Mouse (Mus musculus) megakaryocyte, embryonic 14.5 days (primary cell): ENCODE results near the gene Col23a1. TPM values are rescaled to one million over a fixed set of nuclear protein-coding genes. Genes with fewer than 3 reads are reported as not detected.
"Not testable (repeated sequence)": the region's sequence is repeated elsewhere in the genome, so short reads cannot be mapped to it uniquely, and the experiment has no call there.

Experiments
- H3K27me3 ChIP-seq: replicated peaks from 2 replicates; pipeline ENCODE3; 2012; ENCODE audit warnings: inconsistent platforms
- H3K36me3 ChIP-seq: replicated peaks from 2 replicates; pipeline ENCODE3; 2012; ENCODE audit warnings: low read length, inconsistent platforms, mixed read lengths
- H3K4me1 ChIP-seq: 2 replicates; pipeline ENCODE4 v1.6.1; 2012; ENCODE audit warnings: inconsistent platforms
- H3K4me3 ChIP-seq: replicated peaks from 2 replicates; pipeline ENCODE3; 2012; ENCODE audit warnings: moderate library complexity, mild to moderate bottlenecking, inconsistent platforms
- H3K9me3 ChIP-seq: 2 replicates; pipeline ENCODE4 v1.6.1; 2012; ENCODE audit warnings: inconsistent platforms
- FLI1 ChIP-seq: IDR thresholded peaks from 2 replicates; pipeline ENCODE4 v1.6.1; 2012; ENCODE audit warnings: low read length, inconsistent platforms, mixed read lengths
- GATA1 ChIP-seq: IDR thresholded peaks from 3 replicates; pipeline ENCODE4 v1.6.1; 2012; ENCODE audit warnings: mixed read lengths, low read length, inconsistent platforms, borderline replicate concordance
- polyA plus RNA-seq: library from polyadenylated mRNA; stranded (reverse); fragments of >175 nt; gene quantifications from 2 replicates; pipeline ENCODE4 v1.2.3, GENCODE M21; 2012; ENCODE audit warnings: low replicate concordance; ENCODE audit not compliant: insufficient read depth

Gene Col23a1
- polyA plus RNA-seq, 1 experiment, result 0.21 TPM

DNA sequence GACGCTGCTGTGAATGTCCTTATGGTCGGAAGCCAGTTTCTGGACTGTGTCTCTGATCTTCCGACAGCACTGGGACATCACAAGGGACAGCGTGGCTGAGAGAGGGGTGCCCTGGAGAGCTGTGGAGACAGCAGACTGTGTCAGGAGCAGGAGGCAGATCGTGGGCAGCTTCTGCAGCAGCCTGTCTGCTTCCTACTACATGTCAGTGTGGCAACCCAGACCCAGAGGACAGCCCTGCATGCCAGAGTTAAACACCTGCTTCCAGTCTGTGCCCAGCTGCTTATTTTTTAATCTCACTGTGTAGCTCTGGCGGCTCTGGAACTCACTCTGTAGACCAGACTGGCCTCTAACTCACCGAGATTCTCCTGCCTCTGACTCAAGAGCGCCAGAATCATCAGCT lies 338.2 kb downstream of the Col23a1 start:
- Histone ChIP-seq H3K9me3 (no peaks in the 10 kb centered on the region), H3K36me3 (peaks cover 82% of the 10 kb centered on the region), H3K27me3 (no peaks in the 10 kb centered on the region), H3K4me1 (peaks cover 92% of the 10 kb centered on the region), H3K4me3 (no peak overlapping the region)
- TF ChIP-seq FLI1 (no peak), GATA1 (no peak)

- H3K4me3 ChIP-seq, result peak overlapping the region; percentile 54
- H3K4me1 ChIP-seq, result peaks cover 91% of the 10 kb centered on the region
- peaks cover 74% of the 10 kb centered on the region for H3K36me3 ChIP-seq
- H3K9me3 ChIP-seq, result no peaks in the 10 kb centered on the region
- no peaks in the 10 kb centered on the region for H3K27me3 ChIP-seq
- no peak for TF ChIP-seq GATA1
- TF ChIP-seq FLI1, result no peak
These were observed 340.1 kb downstream of the Col23a1 start for GRCm38 (mm10) chr11:51629651-51630314.

GRCm38 (mm10) chr11:51632130-51632753 lies 342.5 kb downstream of the Col23a1 start:
- Histone ChIP-seq H3K9me3 (no peaks in the 10 kb centered on the region), H3K27me3 (no peaks in the 10 kb centered on the region), H3K4me3 (peak overlapping the region; percentile 0), H3K36me3 (peaks cover 51% of the 10 kb centered on the region), H3K4me1 (peaks cover 83% of the 10 kb centered on the region)
- TF ChIP-seq FLI1 (no peak), GATA1 (no peak)

- H3K27me3 ChIP-seq, H3K9me3 ChIP-seq, H3K4me3 ChIP-seq: not testable (repeated sequence)
- Histone ChIP-seq H3K36me3 (peaks cover 41% of the 10 kb centered on the region), H3K4me1 (peaks cover 83% of the 10 kb centered on the region)
These were observed 343.5 kb downstream of the Col23a1 start for GRCm38 (mm10) chr11:51633200-51633599.

Other genes starting within 250 kb of the Col23a1 start
- not detected in 2 replicates for gene Olfr1375, start 241.8 kb upstream of the Col23a1 start, polyA plus RNA-seq
- not detected in 2 replicates for gene Zfp354a, start 230.7 kb upstream of the Col23a1 start, polyA plus RNA-seq
- gene Gm12569, start 69.4 kb upstream of the Col23a1 start, polyA plus RNA-seq, result not detected in 2 replicates
- gene Clk4, start 28.2 kb upstream of the Col23a1 start, polyA plus RNA-seq, result 2.0 TPM in 1 of 2 replicates, not detected in the other
- gene BC049762, start 26.9 kb upstream of the Col23a1 start, polyA plus RNA-seq, result not detected in 2 replicates